Mouse (Mus musculus): ENCODE measurements at regions not wholly inside any gene's neighbourhood (a gene's known extent, or its start where the extent isn't known, plus 50 kb on each side); places are given as distances from the start of the nearest gene placed in this dataset.
A peak's percentile ranks its signal among the peaks of the same experiment; 100 is the strongest.

- Histone ChIP-seq H3K4me3 (ENCODE audit: low read depth, low read length) (no peak overlapping the region), H3K9ac (ENCODE audit: low read depth, low read length) (no peak overlapping the region), H3K27ac (replicated peaks; ENCODE audit: low read depth, low read length) (no peak overlapping the region), H3K4me2 (ENCODE audit: low read depth, low read length) (no peak overlapping the region), H3K27me3 (replicated peaks; ENCODE audit: control insufficient read depth, insufficient read depth, low read length) (no peaks in the 10 kb centered on the region), H3K9me3 (ENCODE audit: control insufficient read depth, low read length) (no peaks in the 10 kb centered on the region), H3K4me1 (ENCODE audit: control insufficient read depth, insufficient read depth, low read length) (no peaks in the 10 kb centered on the region), H3K36me3 (ENCODE audit: control insufficient read depth, insufficient read depth, low read length) (no peaks in the 10 kb centered on the region)
- WGBS, result 79% methylated on average over 5 of the region's 5 CpGs
- DNase-seq (ENCODE audit: low spot score) (no peak), ATAC-seq (ENCODE audit: low read depth) (no peak)
Measured at GRCm38 (mm10) chr8:10882381-10882780, 125.9 kb downstream of the Irs2 start.

- WGBS, result 63% methylated on average over 6 of the region's 6 CpGs
Measured at GRCm38 (mm10) chr8:10879883-10880282, 128.4 kb downstream of the Irs2 start.

GRCm38 (mm10) chr8:10879049-10879847 is 129.0 kb downstream of the Irs2 start:
- H3K9me3 ChIP-seq (ENCODE audit: control insufficient read depth, low read length), result no peaks in the 10 kb centered on the region

More at GRCm38 (mm10) chr8:10879883-10880282, 128.4 kb downstream of the Irs2 start:
- Histone ChIP-seq H3K4me1 (ENCODE audit: control insufficient read depth, insufficient read depth, low read length) (no peaks in the 10 kb centered on the region), H3K27ac (replicated peaks; ENCODE audit: low read depth, low read length) (no peak overlapping the region), H3K4me3 (ENCODE audit: low read depth, low read length) (no peak overlapping the region), H3K36me3 (ENCODE audit: control insufficient read depth, insufficient read depth, low read length) (no peaks in the 10 kb centered on the region), H3K27me3 (replicated peaks; ENCODE audit: control insufficient read depth, insufficient read depth, low read length) (no peaks in the 10 kb centered on the region), H3K4me2 (ENCODE audit: low read depth, low read length) (no peak overlapping the region), H3K9ac (ENCODE audit: low read depth, low read length) (no peak overlapping the region), H3K9me3 (ENCODE audit: control insufficient read depth, low read length) (no peaks in the 10 kb centered on the region)
- no peak for DNase-seq (ENCODE audit: low spot score)
- ATAC-seq (ENCODE audit: low read depth), result no peak

GRCm38 (mm10) chr8:10878371-10878770 is 129.9 kb downstream of the Irs2 start:
- Histone ChIP-seq H3K4me3 (ENCODE audit: low read depth, low read length) (no peak overlapping the region), H3K36me3 (ENCODE audit: control insufficient read depth, insufficient read depth, low read length) (no peaks in the 10 kb centered on the region), H3K4me1 (ENCODE audit: control insufficient read depth, insufficient read depth, low read length) (no peaks in the 10 kb centered on the region), H3K9ac (ENCODE audit: low read depth, low read length) (no peak overlapping the region), H3K4me2 (ENCODE audit: low read depth, low read length) (no peak overlapping the region), H3K27me3 (replicated peaks; ENCODE audit: control insufficient read depth, insufficient read depth, low read length) (no peaks in the 10 kb centered on the region), H3K27ac (replicated peaks; ENCODE audit: low read depth, low read length) (no peak overlapping the region), H3K9me3 (ENCODE audit: control insufficient read depth, low read length) (no peaks in the 10 kb centered on the region)
- WGBS, result 88% methylated on average over 4 of the region's 4 CpGs
- no peak for ATAC-seq (ENCODE audit: low read depth)
- DNase-seq (ENCODE audit: low spot score), result no peak

More at GRCm38 (mm10) chr8:10879049-10879847, 129.0 kb downstream of the Irs2 start:
- Histone ChIP-seq H3K27ac (replicated peaks; ENCODE audit: low read depth, low read length) (no peak overlapping the region), H3K4me1 (ENCODE audit: control insufficient read depth, insufficient read depth, low read length) (no peaks in the 10 kb centered on the region), H3K36me3 (ENCODE audit: control insufficient read depth, insufficient read depth, low read length) (no peaks in the 10 kb centered on the region), H3K27me3 (replicated peaks; ENCODE audit: control insufficient read depth, insufficient read depth, low read length) (no peaks in the 10 kb centered on the region), H3K4me2 (ENCODE audit: low read depth, low read length) (no peak overlapping the region), H3K4me3 (ENCODE audit: low read depth, low read length) (no peak overlapping the region), H3K9ac (ENCODE audit: low read depth, low read length) (no peak overlapping the region)
- DNase-seq (ENCODE audit: low spot score), result no peak
- 82% methylated on average over 10 of the region's 10 CpGs for WGBS
- no peak for ATAC-seq (ENCODE audit: low read depth)

DNA sequence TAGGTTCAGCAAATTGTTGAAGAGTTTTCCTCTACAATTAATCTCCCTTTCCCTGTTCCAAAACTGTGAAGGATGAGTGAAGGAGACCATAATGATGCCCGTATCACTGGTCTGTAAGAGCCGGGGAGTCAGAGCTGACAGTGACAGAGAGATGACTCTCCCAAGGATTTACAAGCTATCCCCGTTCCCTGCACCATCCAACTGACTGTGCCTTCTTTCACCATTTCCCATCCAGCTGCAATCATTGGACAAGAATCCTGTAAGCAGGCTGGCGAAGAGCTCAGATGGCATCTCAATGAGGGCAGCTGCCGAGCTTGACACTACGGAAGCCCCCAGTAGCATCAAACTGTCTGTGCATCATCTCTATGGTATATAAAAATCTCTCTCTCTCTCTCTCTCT is 133.1 kb downstream of the Irs2 start:
- ATAC-seq (ENCODE audit: low read depth) (no peak), DNase-seq (ENCODE audit: low spot score) (no peak)
- Histone ChIP-seq H3K9ac (ENCODE audit: low read depth, low read length) (no peak overlapping the region), H3K4me1 (ENCODE audit: control insufficient read depth, insufficient read depth, low read length) (peaks cover 7% of the 10 kb centered on the region; the same call in 1 of the 2 replicates), H3K4me3 (ENCODE audit: low read depth, low read length) (no peak overlapping the region), H3K9me3 (ENCODE audit: control insufficient read depth, low read length) (no peaks in the 10 kb centered on the region), H3K27me3 (replicated peaks; ENCODE audit: control insufficient read depth, insufficient read depth, low read length) (no peaks in the 10 kb centered on the region), H3K27ac (replicated peaks; ENCODE audit: low read depth, low read length) (no peak overlapping the region), H3K36me3 (ENCODE audit: control insufficient read depth, insufficient read depth, low read length) (no peaks in the 10 kb centered on the region), H3K4me2 (ENCODE audit: low read depth, low read length) (no peak overlapping the region)
- 85% methylated on average over 6 of the region's 6 CpGs for WGBS

- no peaks in the 10 kb centered on the region for H3K9me3 ChIP-seq (ENCODE audit: control insufficient read depth, low read length)
- ATAC-seq (ENCODE audit: low read depth), result no peak
- 42% methylated on average over 7 of the region's 7 CpGs for WGBS
Measured at GRCm38 (mm10) chr8:10871451-10871850, 136.8 kb downstream of the Irs2 start.

DNA sequence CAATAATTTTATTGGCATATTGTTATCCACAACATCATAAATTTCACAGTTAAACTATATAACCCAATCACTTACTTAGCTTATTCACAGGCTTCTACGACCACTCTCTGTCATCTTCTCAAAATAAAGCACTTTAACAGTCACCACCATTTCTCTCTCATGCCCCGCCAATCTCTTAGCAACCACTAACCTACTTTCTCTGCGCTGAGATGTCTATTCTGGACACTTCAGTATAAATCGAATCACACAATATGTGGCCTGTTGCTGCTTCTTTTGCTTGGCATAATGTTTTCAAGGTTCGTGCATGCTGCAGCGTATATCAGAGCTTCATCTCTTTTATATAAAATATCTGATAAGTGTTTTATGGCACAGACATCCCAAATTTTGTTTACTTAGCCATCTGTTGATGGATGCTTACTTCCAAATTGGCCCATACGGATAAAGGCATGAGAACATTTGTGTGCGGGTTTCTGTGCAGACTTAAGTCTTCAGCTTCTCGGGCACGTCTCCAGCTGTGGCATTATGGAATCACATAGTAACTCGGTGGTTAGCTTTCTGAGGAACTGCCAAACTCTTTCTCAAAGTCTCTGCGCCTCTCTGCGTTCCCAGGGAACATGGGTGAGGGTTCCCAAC is 137.7 kb downstream of the Irs2 start:
- H3K4me2 ChIP-seq (ENCODE audit: low read depth, low read length), result no peak overlapping the region
- DNase-seq (ENCODE audit: low spot score), result peak; percentile 45

More at GRCm38 (mm10) chr8:10871451-10871850, 136.8 kb downstream of the Irs2 start:
- 0 out of 2 replicates have a peak overlapping the region, but pooled peaks have one; percentile 6 for H3K4me2 ChIP-seq (ENCODE audit: low read depth, low read length)
- no peak overlapping the region for H3K4me3 ChIP-seq (ENCODE audit: low read depth, low read length)
- H3K4me1 ChIP-seq (ENCODE audit: control insufficient read depth, insufficient read depth, low read length), result peaks cover 7% of the 10 kb centered on the region; the same call in 1 of the 2 replicates
- no peak for DNase-seq (ENCODE audit: low spot score)
- no peaks in the 10 kb centered on the region for H3K27me3 ChIP-seq (replicated peaks; ENCODE audit: control insufficient read depth, insufficient read depth, low read length)
- H3K36me3 ChIP-seq (ENCODE audit: control insufficient read depth, insufficient read depth, low read length), result no peaks in the 10 kb centered on the region
- H3K9ac ChIP-seq (ENCODE audit: low read depth, low read length), result no peak overlapping the region
- H3K27ac ChIP-seq (replicated peaks; ENCODE audit: low read depth, low read length), result no peak overlapping the region

DNA sequence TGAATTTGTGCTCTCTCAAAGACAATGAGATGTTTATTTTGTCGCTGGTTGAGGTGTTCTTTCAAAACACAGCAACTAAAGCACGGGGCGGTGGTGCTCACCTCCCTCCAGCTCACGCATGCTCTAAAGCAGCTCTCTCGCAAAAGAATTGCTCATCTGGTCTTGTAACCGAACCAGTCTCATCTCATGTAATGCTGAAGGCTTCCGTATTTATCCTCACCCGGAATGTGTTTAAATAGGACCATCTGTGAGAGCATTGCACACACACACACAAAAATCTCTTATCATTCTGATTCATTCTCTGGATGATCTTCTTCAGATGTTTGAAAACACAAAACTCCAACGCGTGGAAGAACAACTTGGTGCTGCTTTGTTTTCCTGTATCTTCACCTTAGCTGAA is 138.4 kb downstream of the Irs2 start:
- no peak overlapping the region for H3K4me3 ChIP-seq (ENCODE audit: low read depth, low read length)
- no peaks in the 10 kb centered on the region for H3K9me3 ChIP-seq (ENCODE audit: control insufficient read depth, low read length)
- H3K9ac ChIP-seq (ENCODE audit: low read depth, low read length), result no peak overlapping the region
- no peak for DNase-seq (ENCODE audit: low spot score)
- no peak overlapping the region for H3K4me2 ChIP-seq (ENCODE audit: low read depth, low read length)
- no peak overlapping the region for H3K27ac ChIP-seq (replicated peaks; ENCODE audit: low read depth, low read length)
- H3K27me3 ChIP-seq (replicated peaks; ENCODE audit: control insufficient read depth, insufficient read depth, low read length), result no peaks in the 10 kb centered on the region
- H3K4me1 ChIP-seq (ENCODE audit: control insufficient read depth, insufficient read depth, low read length), result peaks cover 15% of the 10 kb centered on the region
- H3K36me3 ChIP-seq (ENCODE audit: control insufficient read depth, insufficient read depth, low read length), result no peaks in the 10 kb centered on the region
- WGBS, result 61% methylated on average over 10 of the region's 10 CpGs
- no peak for ATAC-seq (ENCODE audit: low read depth)

More for the DNA sequence above, 137.7 kb downstream of the Irs2 start:
- WGBS, result 79% methylated on average over 13 of the region's 13 CpGs
- no peaks in the 10 kb centered on the region for H3K27me3 ChIP-seq (replicated peaks; ENCODE audit: control insufficient read depth, insufficient read depth, low read length)
- no peak for ATAC-seq (ENCODE audit: low read depth)
- no peak overlapping the region for H3K9ac ChIP-seq (ENCODE audit: low read depth, low read length)
- H3K36me3 ChIP-seq (ENCODE audit: control insufficient read depth, insufficient read depth, low read length), result no peaks in the 10 kb centered on the region
- H3K27ac ChIP-seq (replicated peaks; ENCODE audit: low read depth, low read length), result no peak overlapping the region
- H3K4me3 ChIP-seq (ENCODE audit: low read depth, low read length), result no peak overlapping the region
- H3K4me1 ChIP-seq (ENCODE audit: control insufficient read depth, insufficient read depth, low read length), result peaks cover 15% of the 10 kb centered on the region
- H3K9me3 ChIP-seq (ENCODE audit: control insufficient read depth, low read length), result no peaks in the 10 kb centered on the region
